Mouse (Mus musculus): Measurements from ENCODE around the gene Mapk8ip2. TPM values are rescaled to one million over a fixed set of nuclear protein-coding genes. Genes with fewer than 3 reads are reported as not detected.

Mapk8ip2 gene
- total RNA-seq (2012; rRNA removed) (0.04 TPM in 1 of 2 replicates, not detected in the other), polyA plus RNA-seq (2012; ENCODE audit: insufficient read depth in 1 of 2, insufficient read length in 2 of 2, low read depth in 1 of 2, low replicate concordance in 2 of 2, missing spikeins in 1 of 2) (under 1 TPM in 1 of 2 experiments, not detected in 1; 0.01 TPM)

GRCm38 (mm10) chr15:89453865-89454478 lies at the start of gene Mapk8ip2:
Mapk8ip2 (plus strand) TSS chr15:89453913.
- no peak within 1 kb of the TSS for H3K27ac ChIP-seq (ENCODE audit: control insufficient read depth, low read depth, low read length)
- H3K27me3 ChIP-seq (ENCODE audit: control insufficient read depth in 1 of 2, insufficient read depth in 2 of 2, low read length in 2 of 2): peaks cover 2 to 3% of the 10 kb centered on the region in 2 experiments; a peak in 3 of 4 replicates
- no peaks in the 10 kb centered on the region for H3K9me3 ChIP-seq (replicated peaks; ENCODE audit: insufficient read depth, low read length)
- TF ChIP-seq NRF1 (IDR thresholded peaks at IDR 0.05; ENCODE audit: insufficient read depth, low read depth, low read length, poor library complexity, severe bottlenecking) (no peak), SIN3A (IDR thresholded peaks at IDR 0.05; ENCODE audit: low read length) (no peak), POLR2AphosphoS5 (IDR thresholded peaks at IDR 0.05; ENCODE audit: borderline replicate concordance, low read depth, low read length) (no peak), CHD2 (IDR thresholded peaks at IDR 0.05; ENCODE audit: low read length) (no peak), GATA1 (IDR thresholded peaks at IDR 0.05; ENCODE audit: low read depth, low read length) (no peak), MAFK (IDR thresholded peaks at IDR 0.05; ENCODE audit: borderline replicate concordance, low read depth, low read length) (no peak), CTCF (IDR thresholded peaks at IDR 0.05 in 2 of 3, conservative IDR thresholded peaks at IDR 0.05 in 1 of 3; ENCODE audit: control insufficient read depth in 1 of 3, insufficient read depth in 1 of 3, low read depth in 2 of 3, low read length in 3 of 3, poor library complexity in 1 of 3, severe bottlenecking in 1 of 3) (no peak), GABPA (IDR thresholded peaks at IDR 0.05; ENCODE audit: low read depth, low read length) (no peak), ZC3H11A (IDR thresholded peaks at IDR 0.05; ENCODE audit: low read depth, low read length) (no peak), MAZ (IDR thresholded peaks at IDR 0.05; ENCODE audit: low read depth, low read length) (no peak), RCOR1 (IDR thresholded peaks at IDR 0.05; ENCODE audit: low read depth, low read length) (no peak), JUND (IDR thresholded peaks at IDR 0.05; ENCODE audit: low read depth, low read length) (no peak), USF1 (IDR thresholded peaks at IDR 0.05; ENCODE audit: low read depth, low read length) (no peak), KAT2A (conservative IDR thresholded peaks at IDR 0.05; ENCODE audit: low read depth, low read length) (no peak), ZMIZ1 (IDR thresholded peaks at IDR 0.05; ENCODE audit: low read depth, low read length) (no peak), CHD1 (IDR thresholded peaks at IDR 0.05; ENCODE audit: low read depth, low read length) (no peak), MYC (IDR thresholded peaks at IDR 0.05; ENCODE audit: low read depth, low read length) (no peak), ETS1 (IDR thresholded peaks at IDR 0.05; ENCODE audit: low read depth, low read length) (no peak)
- DNase-seq (ENCODE audit: low read depth, low spot score): no peak
- H3K4me1 ChIP-seq (ENCODE audit: control insufficient read depth in 1 of 2, insufficient read depth in 2 of 2, low read length in 2 of 2): no peaks in the 10 kb centered on the region
- H3K36me3 ChIP-seq (ENCODE audit: control insufficient read depth in 1 of 2, insufficient read depth in 2 of 2, low read length in 2 of 2): no peaks in the 10 kb centered on the region
- H3K4me3 ChIP-seq (ENCODE audit: control insufficient read depth in 1 of 2, insufficient read depth in 1 of 2, low read depth in 2 of 2, low read length in 2 of 2): no peak within 1 kb of the TSS
- H3K79me2 ChIP-seq (ENCODE audit: control insufficient read depth, insufficient read depth, low read length, poor library complexity): no peaks in the 10 kb centered on the region
- H3K9ac ChIP-seq (ENCODE audit: control insufficient read depth, low read depth, low read length, poor library complexity, severe bottlenecking): no peak within 1 kb of the TSS
